Mouse (Mus musculus) adrenal gland, adult 2 months (tissue): Measurements from ENCODE around the gene March1. TPM values are rescaled to one million over a fixed set of nuclear protein-coding genes. Genes with fewer than 3 reads are reported as not detected.

Source experiments
- DNase-seq: peaks from one replicate; pipeline ENCODE4 v3.0.0; 2021
- polyA plus RNA-seq: library from polyadenylated mRNA; depleted of rRNA; stranded (reverse); fragments of >200 nt; gene quantifications from 2 replicates; pipeline ENCODE4 v1.2.3, GENCODE M21; 2012
- total RNA-seq, 2 experiments: library from RNA; stranded (reverse); gene quantifications; 2 replicates each; pipeline ENCODE4 v1.2.3; 2021

Gene March1
- total and polyA plus RNA-seq, 3 experiments: 0.40 to 2.0 (median 1.4) TPM

DNA sequence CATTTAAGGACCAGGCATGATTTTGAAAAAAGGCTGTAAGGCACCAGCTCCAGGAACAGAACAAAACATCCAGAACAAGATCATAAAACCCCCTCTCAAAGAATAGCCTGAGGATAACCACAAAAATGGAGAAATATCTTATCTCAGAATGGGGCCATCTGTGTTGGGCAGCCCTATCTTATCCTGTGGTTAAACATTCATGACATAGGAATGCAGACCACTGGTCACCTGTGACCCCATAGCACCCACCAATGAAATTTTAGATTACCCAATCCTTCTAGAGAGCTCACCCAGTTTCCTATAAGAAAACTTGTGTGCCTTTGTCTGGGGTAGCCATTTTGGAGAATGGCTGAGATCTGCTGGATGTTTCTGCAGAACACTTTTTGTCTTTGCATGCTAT lies 902.9 kb downstream of the March1 start:
- DNase-seq: no peak
